Mouse (Mus musculus) stomach, embryonic 14.5 days (tissue): Measurements from ENCODE around the gene Gm21943. TPM values are rescaled to one million over a fixed set of nuclear protein-coding genes. Genes with fewer than 3 reads are reported as not detected.
"Not testable (repeated sequence)": the region's sequence is repeated elsewhere in the genome, so short reads cannot be mapped to it uniquely, and the experiment has no call there.

Source experiments
- ATAC-seq: fragments of 200-750 bp; cut with Nextera tagmentation; 2 replicates; pipeline ENCODE4 v1.8.0; 2017; ENCODE audit warnings: low read depth, moderate TSS enrichment; ENCODE audit not compliant: insufficient number of reproducible peaks, insufficient read depth, low FRiP score
- H3K27ac ChIP-seq: fragments of 300-500 bp; sonication (generic); 2 replicates; pipeline ENCODE4 v1.5.1; 2014; ENCODE audit warnings: mild to moderate bottlenecking, low read length, moderate library complexity, mixed read lengths
- H3K27me3 ChIP-seq: fragments of 300-500 bp; sonication (generic); 2 replicates; pipeline ENCODE4 v1.6.1; 2014; ENCODE audit warnings: low read length, control low read depth, mixed read lengths; ENCODE audit not compliant: control insufficient read depth, insufficient read depth
- H3K36me3 ChIP-seq: fragments of 300-500 bp; sonication (generic); 2 replicates; pipeline ENCODE4 v1.6.1; 2014; ENCODE audit warnings: mild to moderate bottlenecking, control low read depth, low read length, moderate library complexity, mixed read lengths; ENCODE audit not compliant: control insufficient read depth, insufficient read depth
- H3K4me1 ChIP-seq: fragments of 300-500 bp; sonication (generic); 2 replicates; pipeline ENCODE4 v1.6.1; 2014; ENCODE audit warnings: low read length, control low read depth, mixed read lengths; ENCODE audit not compliant: control insufficient read depth, insufficient read depth
- H3K4me2 ChIP-seq: fragments of 300-500 bp; sonication (generic); replicated peaks from 2 replicates; pipeline ENCODE4 v1.6.1; 2014; ENCODE audit warnings: low read depth, low read length, control low read depth
- H3K4me3 ChIP-seq: fragments of 300-500 bp; sonication (generic); 2 replicates; pipeline ENCODE4 v1.5.1; 2014; ENCODE audit warnings: low read depth, low read length, control low read depth
- H3K9ac ChIP-seq: fragments of 300-500 bp; sonication (generic); replicated peaks from 2 replicates; pipeline ENCODE4 v1.6.1; 2014; ENCODE audit warnings: low read depth, mild to moderate bottlenecking, control low read depth, low read length, moderate library complexity, mixed read lengths
- H3K9me3 ChIP-seq: fragments of 300-500 bp; sonication (generic); 2 replicates; pipeline ENCODE4 v1.6.1; 2016; ENCODE audit warnings: low read depth, low read length, control low read depth; ENCODE audit not compliant: control insufficient read depth
- WGBS: fragments of 180-500 bp; shearing (Covaris S2); extraction: QIAGEN DNeasy Blood & Tissue Kit; methylation state at CpG from one replicate; pipeline ENCODE4 v1.1.7; 2014; 5-methylcytosine and 5-hydroxymethylcytosine counted together
- polyA plus RNA-seq: library from polyadenylated mRNA; unstranded; fragments of >200 nt; fragmentation: Nextera tagmentation; extraction: Ambion mirVana; gene quantifications from 2 replicates; pipeline ENCODE4 v1.2.1, GENCODE M21; 2014

The Gm21943 gene
- polyA plus RNA-seq = not detected in 2 replicates

GRCm38 (mm10) chrY:57533644-57534043, at the start of gene Gm21943:
Gene Gm21943 (minus strand): TSS chrY:57533744.
- not testable (repeated sequence) for H3K4me3 ChIP-seq, H3K27ac ChIP-seq, H3K4me1 ChIP-seq, H3K9me3 ChIP-seq, H3K4me2 ChIP-seq, ATAC-seq, H3K36me3 ChIP-seq, H3K27me3 ChIP-seq, H3K9ac ChIP-seq
- no CpG with 5 or more reads among the region's 4 CpGs for WGBS

Other genes with a start within 250 kb of the Gm21943 start
- gene Gm28961, start 172.0 kb upstream of the Gm21943 start, polyA plus RNA-seq = not detected in 2 replicates